Mouse (Mus musculus): Measurements from ENCODE around the gene Gm28230. TPM values are rescaled to one million over a fixed set of nuclear protein-coding genes. Genes with fewer than 3 reads are reported as not detected.

Gene Gm28230
- under 1 TPM in 1 of 2 experiments, not detected in 1; 0.14 TPM for total RNA-seq (2021)
- polyA plus RNA-seq (2012; rRNA removed), result 0.04 and 0.20 TPM in 2 replicates
- long read RNA-seq, result 0 reads

- no peaks in the 10 kb centered on the region for H3K36me3 ChIP-seq (ENCODE audit: control insufficient read depth, insufficient read depth, low read length)
- intact Hi-C loops (cut with DNase I), result no loop called here
- 22% methylated on average over 5 of the region's 5 CpGs for WGBS
- H3K9ac ChIP-seq (ENCODE audit: low read depth, low read length), result no peak within 1 kb of the TSS
- H3K4me3 ChIP-seq, result peak within 1 kb of the TSS; percentile 2; the same call in 1 of the 2 replicates
- H3K79me2 ChIP-seq (replicated peaks; ENCODE audit: control insufficient read depth, insufficient read depth, low read length), result no peaks in the 10 kb centered on the region
- peak in 1 of 2 experiments; percentile 17 for DNase-seq
- no peak for TF ChIP-seq POLR2A (IDR thresholded peaks at IDR 0.05; ENCODE audit: insufficient read depth, low read depth, low read length)
- TF ChIP-seq CTCF (IDR thresholded peaks at IDR 0.05), result no peak
- no peak for TF ChIP-seq EP300 (IDR thresholded peaks at IDR 0.05; ENCODE audit: insufficient read depth, low read depth, low read length)
- no peak within 1 kb of the TSS for H3K27ac ChIP-seq
- no peaks in the 10 kb centered on the region for H3K4me1 ChIP-seq (ENCODE audit: control insufficient read depth, insufficient read depth, low read length)
- peaks cover 26% of the 10 kb centered on the region for H3K27me3 ChIP-seq (ENCODE audit: control insufficient read depth, insufficient read depth, low read length)
Measured at GRCm38 (mm10) chr2:74726551-74726950, at the start of gene Gm28230. TSS of gene Gm28230 (plus strand) at chr2:74726728.

- Histone ChIP-seq H3K27ac (no peak overlapping the region), H3K27me3 (ENCODE audit: control insufficient read depth, insufficient read depth, low read length) (peaks cover 34% of the 10 kb centered on the region), H3K4me1 (ENCODE audit: control insufficient read depth, insufficient read depth, low read length) (no peaks in the 10 kb centered on the region), H3K9ac (ENCODE audit: low read depth, low read length) (no peak overlapping the region), H3K36me3 (ENCODE audit: control insufficient read depth, insufficient read depth, low read length) (no peaks in the 10 kb centered on the region), H3K79me2 (replicated peaks; ENCODE audit: control insufficient read depth, insufficient read depth, low read length) (no peaks in the 10 kb centered on the region), H3K4me3 (no peak overlapping the region)
- intact Hi-C loops (cut with DNase I), result no loop called here
- no peak for TF ChIP-seq POLR2A (IDR thresholded peaks at IDR 0.05; ENCODE audit: insufficient read depth, low read depth, low read length)
- no peak for TF ChIP-seq EP300 (IDR thresholded peaks at IDR 0.05; ENCODE audit: insufficient read depth, low read depth, low read length)
- TF ChIP-seq CTCF (IDR thresholded peaks at IDR 0.05), result no peak
- WGBS, result 26% methylated on average over 2 of the region's 2 CpGs
- peak in 1 of 2 experiments; percentile 1 for DNase-seq
Measured at GRCm38 (mm10) chr2:74677106-74677505, 49.4 kb upstream of the Gm28230 start.

GRCm38 (mm10) chr2:74678891-74679595, 47.5 kb upstream of the Gm28230 start, which contains the start of gene Hoxd11:
TSS of gene Hoxd11 (plus strand) at chr2:74679557.
- 5% methylated on average over 15 of the region's 15 CpGs for WGBS
- H3K36me3 ChIP-seq (ENCODE audit: control insufficient read depth, insufficient read depth, low read length), result no peaks in the 10 kb centered on the region
- no peaks in the 10 kb centered on the region for H3K79me2 ChIP-seq (replicated peaks; ENCODE audit: control insufficient read depth, insufficient read depth, low read length)
- TF ChIP-seq POLR2A (IDR thresholded peaks at IDR 0.05; ENCODE audit: insufficient read depth, low read depth, low read length) (no peak), CTCF (IDR thresholded peaks at IDR 0.05) (no peak), EP300 (IDR thresholded peaks at IDR 0.05; ENCODE audit: insufficient read depth, low read depth, low read length) (no peak)
- no peaks in the 10 kb centered on the region for H3K4me1 ChIP-seq (ENCODE audit: control insufficient read depth, insufficient read depth, low read length)
- no peak within 1 kb of the TSS for H3K4me3 ChIP-seq
- H3K9ac ChIP-seq (ENCODE audit: low read depth, low read length), result no peak within 1 kb of the TSS
- H3K27ac ChIP-seq, result no peak within 1 kb of the TSS
- H3K27me3 ChIP-seq (ENCODE audit: control insufficient read depth, insufficient read depth, low read length), result peaks cover 43% of the 10 kb centered on the region
- intact Hi-C loops (cut with DNase I), result no loop called here
- no peak for DNase-seq

- Histone ChIP-seq H3K27ac (no peak overlapping the region), H3K4me3 (no peak overlapping the region), H3K36me3 (ENCODE audit: control insufficient read depth, insufficient read depth, low read length) (no peaks in the 10 kb centered on the region), H3K27me3 (ENCODE audit: control insufficient read depth, insufficient read depth, low read length) (peaks cover 45% of the 10 kb centered on the region), H3K79me2 (replicated peaks; ENCODE audit: control insufficient read depth, insufficient read depth, low read length) (no peaks in the 10 kb centered on the region), H3K9ac (ENCODE audit: low read depth, low read length) (no peak overlapping the region), H3K4me1 (ENCODE audit: control insufficient read depth, insufficient read depth, low read length) (no peaks in the 10 kb centered on the region)
- no peak for DNase-seq
- WGBS, result 2% methylated on average over 26 of the region's 26 CpGs
- TF ChIP-seq POLR2A (IDR thresholded peaks at IDR 0.05; ENCODE audit: insufficient read depth, low read depth, low read length) (no peak), CTCF (IDR thresholded peaks at IDR 0.05) (no peak), EP300 (IDR thresholded peaks at IDR 0.05; ENCODE audit: insufficient read depth, low read depth, low read length) (no peak)
- intact Hi-C loops (cut with DNase I), result no loop called here
Measured at GRCm38 (mm10) chr2:74679596-74679971, 46.9 kb upstream of the Gm28230 start.

- Histone ChIP-seq H3K4me1 (ENCODE audit: control insufficient read depth, insufficient read depth, low read length) (no peaks in the 10 kb centered on the region), H3K79me2 (replicated peaks; ENCODE audit: control insufficient read depth, insufficient read depth, low read length) (no peaks in the 10 kb centered on the region), H3K36me3 (ENCODE audit: control insufficient read depth, insufficient read depth, low read length) (no peaks in the 10 kb centered on the region), H3K4me3 (no peak overlapping the region), H3K27ac (no peak overlapping the region), H3K9ac (ENCODE audit: low read depth, low read length) (no peak overlapping the region), H3K27me3 (ENCODE audit: control insufficient read depth, insufficient read depth, low read length) (peaks cover 44% of the 10 kb centered on the region)
- WGBS, result 3% methylated on average over 22 of the region's 23 CpGs
- TF ChIP-seq EP300 (IDR thresholded peaks at IDR 0.05; ENCODE audit: insufficient read depth, low read depth, low read length) (no peak), CTCF (IDR thresholded peaks at IDR 0.05) (no peak), POLR2A (IDR thresholded peaks at IDR 0.05; ENCODE audit: insufficient read depth, low read depth, low read length) (no peak)
- intact Hi-C loops (cut with DNase I), result no loop called here
- DNase-seq, result no peak
Measured at GRCm38 (mm10) chr2:74679980-74680379, 46.5 kb upstream of the Gm28230 start.
